Mouse (Mus musculus) olfactory bulb, adult 2 months (tissue): ENCODE measurements at regions not wholly inside any gene's neighbourhood (a gene's known extent, or its start where the extent isn't known, plus 50 kb on each side); places are given as distances from the start of the nearest gene placed in this dataset.
"Not testable (repeated sequence)": the region's sequence is repeated elsewhere in the genome, so short reads cannot be mapped to it uniquely, and the experiment has no call there.

Experiments
- CTCF ChIP-seq: fragments of 200-500 bp; IDR thresholded peaks from 2 replicates; pipeline ENCODE4 v1.5.1; 2012; ENCODE audit warnings: low read depth, mild to moderate bottlenecking, low read length, moderate library complexity; ENCODE audit not compliant: insufficient read depth
- POLR2A ChIP-seq: fragments of 200-500 bp; IDR thresholded peaks from 2 replicates; pipeline ENCODE4 v1.6.1; 2012; ENCODE audit warnings: mild to moderate bottlenecking, low read depth, low read length, moderate library complexity; ENCODE audit not compliant: insufficient read depth

DNA sequence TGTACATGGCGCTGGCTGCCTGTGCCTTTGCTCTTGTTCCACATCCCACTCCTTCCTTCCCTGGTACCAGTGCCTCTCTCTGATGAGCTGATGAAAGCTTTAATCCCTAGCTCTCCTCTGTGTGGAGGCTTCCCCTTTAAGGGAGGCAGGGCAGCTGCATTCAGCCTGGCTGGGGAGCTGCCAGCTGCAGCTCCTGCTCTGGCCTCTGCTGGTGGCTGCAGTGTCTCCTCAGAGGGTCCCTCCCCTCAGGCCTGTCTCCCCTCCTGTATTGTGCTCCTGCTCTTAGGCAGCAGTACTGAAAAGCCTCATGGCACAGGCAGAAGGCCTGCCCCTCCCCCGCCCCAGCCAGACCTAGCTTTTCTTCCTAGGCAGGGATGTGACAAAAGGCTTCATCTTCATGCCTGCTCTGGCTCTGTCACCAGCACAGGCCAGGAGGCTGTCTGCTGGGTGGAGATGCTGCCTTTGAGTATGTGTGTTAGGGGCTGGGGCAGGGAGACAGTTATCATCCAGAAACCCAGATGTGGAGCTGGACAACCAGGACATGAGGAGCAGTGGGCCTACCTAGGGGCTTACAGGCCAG, 97.7 kb upstream of the Zcchc13 start:
- not testable (repeated sequence) for TF ChIP-seq POLR2A, CTCF
